Mouse (Mus musculus): ENCODE data around the gene Nptx1. TPM values are rescaled to one million over a fixed set of nuclear protein-coding genes. Genes with fewer than 3 reads are reported as not detected.

Gene Nptx1
- polyA plus RNA-seq, 1 experiment = 9.3 TPM

GRCm38 (mm10) chr11:119562286-119562685 lies 14.7 kb upstream of the Nptx1 start:
- Histone ChIP-seq H3K36me3 (ENCODE audit: control insufficient read depth, insufficient read depth) (no peaks in the 10 kb centered on the region), H3K4me2 (ENCODE audit: low read depth) (no peak overlapping the region), H3K27me3 (ENCODE audit: control insufficient read depth, insufficient read depth, insufficient read length) (peaks cover 13% of the 10 kb centered on the region), H3K4me3 (no peak overlapping the region), H3K79me2 (ENCODE audit: control insufficient read depth, insufficient read depth) (no peaks in the 10 kb centered on the region), H3ac (ENCODE audit: control insufficient read depth, insufficient read length) (no peak overlapping the region)
- no peak for TF ChIP-seq REST (IDR thresholded peaks at IDR 0.05; ENCODE audit: insufficient read depth, insufficient read length)

- Histone ChIP-seq H3K79me2 (ENCODE audit: control insufficient read depth, insufficient read depth) (no peaks in the 10 kb centered on the region), H3K4me3 (no peak overlapping the region), H3K36me3 (ENCODE audit: control insufficient read depth, insufficient read depth) (no peaks in the 10 kb centered on the region), H3K4me2 (ENCODE audit: low read depth) (no peak overlapping the region), H3ac (ENCODE audit: control insufficient read depth, insufficient read length) (no peak overlapping the region), H3K27me3 (ENCODE audit: control insufficient read depth, insufficient read depth, insufficient read length) (peaks cover 8% of the 10 kb centered on the region)
- TF ChIP-seq E2F4 (IDR thresholded peaks at IDR 0.05; ENCODE audit: insufficient read depth) (no peak), MYOG (IDR thresholded peaks at IDR 0.05; ENCODE audit: control insufficient read depth in 1 of 3, insufficient read depth in 1 of 3, insufficient read length in 2 of 3, low read depth in 2 of 3) (no peak), TCF12 (IDR thresholded peaks at IDR 0.05; ENCODE audit: insufficient read depth, poor library complexity, severe bottlenecking) (no peak), CEBPB (IDR thresholded peaks at IDR 0.05; ENCODE audit: insufficient read depth, poor library complexity, severe bottlenecking) (no peak), POLR2A (IDR thresholded peaks at IDR 0.05; ENCODE audit: insufficient read length, low read depth) (no peak), MAX (IDR thresholded peaks at IDR 0.05; ENCODE audit: low read depth) (no peak), TCF3 (IDR thresholded peaks at IDR 0.05; ENCODE audit: insufficient read length, low read depth) (no peak), POLR2AphosphoS2 (IDR thresholded peaks at IDR 0.05; ENCODE audit: insufficient read length, low read depth) (no peak), USF1 (IDR thresholded peaks at IDR 0.05; ENCODE audit: low read depth) (peak; percentile 9)
Measured at GRCm38 (mm10) chr11:119558870-119559610, 11.5 kb upstream of the Nptx1 start.

GRCm38 (mm10) chr11:119557940-119558869 lies 10.7 kb upstream of the Nptx1 start:
- Histone ChIP-seq H3K79me2 (ENCODE audit: control insufficient read depth, insufficient read depth) (no peaks in the 10 kb centered on the region), H3K4me2 (ENCODE audit: low read depth) (no peak overlapping the region), H3K27me3 (ENCODE audit: control insufficient read depth, insufficient read depth, insufficient read length) (peaks cover 8% of the 10 kb centered on the region), H3K4me3 (no peak overlapping the region), H3ac (ENCODE audit: control insufficient read depth, insufficient read length) (no peak overlapping the region), H3K36me3 (ENCODE audit: control insufficient read depth, insufficient read depth) (no peaks in the 10 kb centered on the region)
- TF ChIP-seq POLR2AphosphoS2 (IDR thresholded peaks at IDR 0.05; ENCODE audit: insufficient read length, low read depth) (no peak), MYOD1 (IDR thresholded peaks at IDR 0.05; ENCODE audit: control insufficient read depth in 1 of 3, insufficient read length in 2 of 3, low read depth in 2 of 3) (no peak), MYOG (IDR thresholded peaks at IDR 0.05; ENCODE audit: control insufficient read depth in 1 of 3, insufficient read depth in 1 of 3, insufficient read length in 2 of 3, low read depth in 2 of 3) (no peak), POLR2A (IDR thresholded peaks at IDR 0.05; ENCODE audit: insufficient read length, low read depth) (no peak), MAX (IDR thresholded peaks at IDR 0.05; ENCODE audit: low read depth) (no peak), REST (IDR thresholded peaks at IDR 0.05; ENCODE audit: insufficient read depth, insufficient read length) (no peak), TCF12 (IDR thresholded peaks at IDR 0.05; ENCODE audit: insufficient read depth, poor library complexity, severe bottlenecking) (no peak), TCF3 (IDR thresholded peaks at IDR 0.05; ENCODE audit: insufficient read length, low read depth) (no peak), USF1 (IDR thresholded peaks at IDR 0.05; ENCODE audit: low read depth) (no peak), CEBPB (IDR thresholded peaks at IDR 0.05; ENCODE audit: insufficient read depth, poor library complexity, severe bottlenecking) (no peak), SRF (IDR thresholded peaks at IDR 0.05; ENCODE audit: control insufficient read depth, insufficient read length, low read depth) (no peak), E2F4 (IDR thresholded peaks at IDR 0.05; ENCODE audit: insufficient read depth) (no peak)

GRCm38 (mm10) chr11:119555170-119555569 lies 7.6 kb upstream of the Nptx1 start:
- TF ChIP-seq SRF (IDR thresholded peaks at IDR 0.05; ENCODE audit: control insufficient read depth, insufficient read length, low read depth) = no peak
- no peak for TF ChIP-seq CEBPB (IDR thresholded peaks at IDR 0.05; ENCODE audit: insufficient read depth, poor library complexity, severe bottlenecking)
- TF ChIP-seq E2F4 (IDR thresholded peaks at IDR 0.05; ENCODE audit: insufficient read depth) = no peak
- no peak for TF ChIP-seq REST (IDR thresholded peaks at IDR 0.05; ENCODE audit: insufficient read depth, insufficient read length)
- H3K79me2 ChIP-seq (ENCODE audit: control insufficient read depth, insufficient read depth) = no peaks in the 10 kb centered on the region
- no peak overlapping the region for H3K4me2 ChIP-seq (ENCODE audit: low read depth)
- H3ac ChIP-seq (ENCODE audit: control insufficient read depth, insufficient read length) = no peak overlapping the region
- no peaks in the 10 kb centered on the region for H3K36me3 ChIP-seq (ENCODE audit: control insufficient read depth, insufficient read depth)
- peaks cover 8% of the 10 kb centered on the region for H3K27me3 ChIP-seq (ENCODE audit: control insufficient read depth, insufficient read depth, insufficient read length)
- no peak overlapping the region for H3K4me3 ChIP-seq

GRCm38 (mm10) chr11:119554706-119555105 lies 7.2 kb upstream of the Nptx1 start:
- Histone ChIP-seq H3K4me2 (ENCODE audit: low read depth) (no peak overlapping the region), H3K36me3 (ENCODE audit: control insufficient read depth, insufficient read depth) (no peaks in the 10 kb centered on the region), H3ac (ENCODE audit: control insufficient read depth, insufficient read length) (no peak overlapping the region), H3K4me3 (no peak overlapping the region), H3K79me2 (ENCODE audit: control insufficient read depth, insufficient read depth) (no peaks in the 10 kb centered on the region), H3K27me3 (ENCODE audit: control insufficient read depth, insufficient read depth, insufficient read length) (peaks cover 6% of the 10 kb centered on the region)
- TF ChIP-seq USF1 (IDR thresholded peaks at IDR 0.05; ENCODE audit: low read depth) (no peak), MAX (IDR thresholded peaks at IDR 0.05; ENCODE audit: low read depth) (no peak), E2F4 (IDR thresholded peaks at IDR 0.05; ENCODE audit: insufficient read depth) (no peak), POLR2A (IDR thresholded peaks at IDR 0.05; ENCODE audit: insufficient read length, low read depth) (no peak), CEBPB (IDR thresholded peaks at IDR 0.05; ENCODE audit: insufficient read depth, poor library complexity, severe bottlenecking) (no peak), REST (IDR thresholded peaks at IDR 0.05; ENCODE audit: insufficient read depth, insufficient read length) (no peak), MYOG (IDR thresholded peaks at IDR 0.05; ENCODE audit: control insufficient read depth in 1 of 3, insufficient read depth in 1 of 3, insufficient read length in 2 of 3, low read depth in 2 of 3) (no peak), TCF12 (IDR thresholded peaks at IDR 0.05; ENCODE audit: insufficient read depth, poor library complexity, severe bottlenecking) (no peak), SRF (IDR thresholded peaks at IDR 0.05; ENCODE audit: control insufficient read depth, insufficient read length, low read depth) (no peak), TCF3 (IDR thresholded peaks at IDR 0.05; ENCODE audit: insufficient read length, low read depth) (no peak), POLR2AphosphoS2 (IDR thresholded peaks at IDR 0.05; ENCODE audit: insufficient read length, low read depth) (no peak), MYOD1 (IDR thresholded peaks at IDR 0.05; ENCODE audit: control insufficient read depth in 1 of 3, insufficient read length in 2 of 3, low read depth in 2 of 3) (no peak)

Measured in myocyte (in vitro differentiated cells).